Mouse (Mus musculus) gastrocnemius, postnatal 4 days (tissue): ENCODE measurements at regions not wholly inside any gene's neighbourhood (a gene's known extent, or its start where the extent isn't known, plus 50 kb on each side); places are given as distances from the start of the nearest gene placed in this dataset.
"Not testable (repeated sequence)": the region's sequence is repeated elsewhere in the genome, so short reads cannot be mapped to it uniquely, and the experiment has no call there.

Source experiments
- DNase-seq, 2 experiments: peaks; one replicate each; pipeline ENCODE4 v3.0.0; 2021 to 2022; ENCODE audit warnings: low spot score in 2 of 2, mixed read lengths in 2 of 2

GRCm38 (mm10) chr10:118046328-118046727 lies 95.3 kb upstream of the Mdm1 start:
- peak in 1 of 2 experiments; percentile 6 for DNase-seq

- DNase-seq = peak in 1 of 2 experiments; percentile 4
Observed at GRCm38 (mm10) chr10:118046831-118047230, 94.8 kb upstream of the Mdm1 start.

- peak; percentile 38 to 70 for DNase-seq
Observed at GRCm38 (mm10) chr10:118049330-118049729, 92.3 kb upstream of the Mdm1 start.

- DNase-seq = peak in 1 of 2 experiments; percentile 5
Observed at GRCm38 (mm10) chr10:118050152-118050641, 91.4 kb upstream of the Mdm1 start.

- no peak for DNase-seq
Observed at GRCm38 (mm10) chr10:118052042-118052441, 89.6 kb upstream of the Mdm1 start.

GRCm38 (mm10) chr10:118052477-118052876 lies 89.1 kb upstream of the Mdm1 start:
- no peak for DNase-seq

- DNase-seq = no peak
Observed at GRCm38 (mm10) chr10:118053037-118053436, 88.6 kb upstream of the Mdm1 start.

GRCm38 (mm10) chr10:118056789-118057271 lies 84.8 kb upstream of the Mdm1 start:
- no peak for DNase-seq

- no peak for DNase-seq
Observed at GRCm38 (mm10) chr10:118057516-118057915, 84.1 kb upstream of the Mdm1 start.

- DNase-seq = no peak
Observed at GRCm38 (mm10) chr10:118064816-118065216, 76.8 kb upstream of the Mdm1 start.

GRCm38 (mm10) chr10:118076341-118076740 lies 65.3 kb upstream of the Mdm1 start:
- DNase-seq = not testable (repeated sequence)

- DNase-seq = no peak
Observed at GRCm38 (mm10) chr10:118081636-118082166, 59.9 kb upstream of the Mdm1 start.

GRCm38 (mm10) chr10:118083035-118083720 lies 58.4 kb upstream of the Mdm1 start:
- no peak for DNase-seq

GRCm38 (mm10) chr10:118083721-118084075 lies 57.9 kb upstream of the Mdm1 start:
- no peak for DNase-seq

- DNase-seq = no peak
Observed at GRCm38 (mm10) chr10:118085046-118085983, 56.3 kb upstream of the Mdm1 start.

- DNase-seq = no peak
Observed at GRCm38 (mm10) chr10:118087570-118088340, 53.9 kb upstream of the Mdm1 start.

- DNase-seq = no peak
Observed at GRCm38 (mm10) chr10:118088499-118088898, 53.1 kb upstream of the Mdm1 start.

- no peak for DNase-seq
Observed at GRCm38 (mm10) chr10:118089879-118090278, 51.7 kb upstream of the Mdm1 start.

GRCm38 (mm10) chr10:118091476-118091875 lies 50.1 kb upstream of the Mdm1 start:
- DNase-seq = no peak
